In the genomic region with DNA sequence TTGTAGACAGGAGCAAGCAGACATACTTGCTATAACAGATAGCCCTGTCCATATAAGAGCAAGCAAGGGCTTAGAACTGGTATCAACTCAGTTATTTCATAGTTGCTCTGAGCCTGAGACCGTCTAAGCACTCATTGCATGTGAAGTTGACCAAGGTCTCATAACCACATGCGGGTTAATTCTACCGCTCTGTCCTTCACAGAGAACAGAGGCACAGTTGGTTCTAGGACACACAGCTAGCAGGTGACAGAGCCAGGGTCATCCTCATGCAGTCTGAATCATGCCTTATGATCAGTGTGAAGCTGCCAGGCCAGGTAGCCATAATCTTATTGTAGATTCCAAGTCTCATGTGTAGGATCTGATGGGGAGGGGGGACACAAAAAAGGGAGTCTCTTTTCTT, we compare ENCODE assay signal across 20 mouse cellular contexts.
DNase-seq lines count a peak whose midpoint lies in the region; ATAC-seq lines count a peak whose summit lies in the region.
"Had no signal": no experiment of that assay in that cellular context is flagged by ENCODE, and none has a peak within 500 bp of the region (broad histone marks: within the 10 kb centered on the region; RNA-seq: fewer than 3 reads in every experiment).

No protein-coding gene starts in this region.

- H3K9me3 ChIP-seq in heart, embryonic 12.5 days (replicated peaks), result no peaks in the 10 kb centered on the region
- no peaks in the 10 kb centered on the region for H3K9me3 ChIP-seq in midbrain, embryonic 11.5 days (ENCODE audit: control insufficient read depth, low read length)
- no peaks in the 10 kb centered on the region for H3K9me3 ChIP-seq in midbrain, embryonic 10.5 days (replicated peaks)

- WGBS in heart, embryonic 12.5 days, result 88% methylated on average over 3 of the region's 3 CpGs
- 91% methylated on average over 3 of the region's 3 CpGs for WGBS in midbrain, embryonic 11.5 days
- WGBS in midbrain, embryonic 10.5 days, result 92% methylated on average over 3 of the region's 3 CpGs

- no peak overlapping the region for H3K9ac ChIP-seq in heart, embryonic 12.5 days
- H3K9ac ChIP-seq in midbrain, embryonic 11.5 days (ENCODE audit: low read length), result no peak overlapping the region

- no peaks in the 10 kb centered on the region for H3K36me3 ChIP-seq in heart, embryonic 12.5 days
- no peaks in the 10 kb centered on the region for H3K36me3 ChIP-seq in midbrain, embryonic 11.5 days (ENCODE audit: control insufficient read depth, insufficient read depth, low read length)
- no peaks in the 10 kb centered on the region for H3K36me3 ChIP-seq in midbrain, embryonic 10.5 days
- H3K36me3 ChIP-seq: G1E had no signal

- H3K27ac ChIP-seq in heart, embryonic 12.5 days (ENCODE audit: poor library complexity, severe bottlenecking), result no peak overlapping the region
- H3K27ac ChIP-seq in midbrain, embryonic 11.5 days (ENCODE audit: low read depth, low read length), result no peak overlapping the region
- H3K27ac ChIP-seq in midbrain, embryonic 10.5 days (replicated peaks), result no peak overlapping the region

- peak; percentile 31 for DNase-seq in adrenal gland, adult 2 months
- no peak for DNase-seq in adrenal gland, postnatal 10 days
- peak; percentile 79 for DNase-seq in heart, adult 11 months
- DNase-seq in midbrain, embryonic 11.5 days (ENCODE audit: low spot score, missing footprints), result peak; percentile 75
- no peak for DNase-seq in midbrain, embryonic 10.5 days (ENCODE audit: low spot score)
- DNase-seq: adrenal gland, adult 8-10 months; adrenal gland, postnatal 14 days; adrenal gland, postnatal 25 days; B cell, adult 2 months; cerebellum, adult 11 months; cerebellum, adult 11-12 months; cerebellum, adult 18-20 months; cerebellum, adult 2 months; cerebellum, adult 8-10 months had no signal

- no peak overlapping the region for H3K4me2 ChIP-seq in heart, embryonic 12.5 days
- H3K4me2 ChIP-seq in midbrain, embryonic 11.5 days, result no peak overlapping the region

- H3K4me1 ChIP-seq in heart, embryonic 12.5 days (replicated peaks), result no peaks in the 10 kb centered on the region
- no peaks in the 10 kb centered on the region for H3K4me1 ChIP-seq in midbrain, embryonic 11.5 days (ENCODE audit: control insufficient read depth, insufficient read depth, low read length)
- peaks cover 5% of the 10 kb centered on the region for H3K4me1 ChIP-seq in midbrain, embryonic 10.5 days

- ATAC-seq in heart, embryonic 12.5 days (ENCODE audit: insufficient number of reproducible peaks, low FRiP score), result no peak
- ATAC-seq in midbrain, embryonic 11.5 days (ENCODE audit: low FRiP score), result no peak
- ATAC-seq: activated CD4-positive, CD25-positive, alpha-beta regulatory T cell, adult 4 months; CD4-positive, CD25-positive, alpha-beta regulatory T cell, adult 4 months; Patski had no signal

- H3K27me3 ChIP-seq in heart, embryonic 12.5 days (replicated peaks), result no peaks in the 10 kb centered on the region
- H3K27me3 ChIP-seq in midbrain, embryonic 11.5 days (ENCODE audit: control insufficient read depth, insufficient read depth, low read length), result no peaks in the 10 kb centered on the region
- no peaks in the 10 kb centered on the region for H3K27me3 ChIP-seq in midbrain, embryonic 10.5 days (ENCODE audit: low read depth, poor library complexity, severe bottlenecking)
- H3K27me3 ChIP-seq: CH12.LX, Patski had no signal

- no peak overlapping the region for H3K4me3 ChIP-seq in heart, embryonic 12.5 days
- no peak overlapping the region for H3K4me3 ChIP-seq in midbrain, embryonic 11.5 days (ENCODE audit: low read depth, low read length)
- no peak overlapping the region for H3K4me3 ChIP-seq in midbrain, embryonic 10.5 days

Comparison
In these comparisons a context has a peak if more than half of its experiments do, and no peak if none do; other contexts are left out.
1. DNase-seq: peak in adrenal gland, adult 2 months (single experiment), heart, adult 11 months (single experiment) and midbrain, embryonic 11.5 days (single experiment); none in adrenal gland, postnatal 10 days (single experiment) and midbrain, embryonic 10.5 days (single experiment).